Mouse (Mus musculus) cerebellum, adult 2 months (tissue): ENCODE results near the gene 1700029I15Rik. TPM values are rescaled to one million over a fixed set of nuclear protein-coding genes. Genes with fewer than 3 reads are reported as not detected.
"Not testable (repeated sequence)": the region's sequence is repeated elsewhere in the genome, so short reads cannot be mapped to it uniquely, and the experiment has no call there.

Experiments used
- DNase-seq, 2 experiments: peaks; one replicate each; pipeline ENCODE4 v3.0.0; 2021
- H3K27ac ChIP-seq: fragments of 200-500 bp; 2 replicates; pipeline ENCODE4 v1.5.1; 2012; ENCODE audit warnings: low read length, control low read depth, inconsistent platforms; ENCODE audit not compliant: insufficient read depth
- H3K27me3 ChIP-seq: fragments of 200-500 bp; 2 replicates; pipeline ENCODE4 v1.6.1; 2012; ENCODE audit warnings: inconsistent platforms, mild to moderate bottlenecking, low read length, moderate library complexity; ENCODE audit not compliant: control insufficient read depth, insufficient read depth
- H3K4me1 ChIP-seq: fragments of 200-500 bp; 2 replicates; pipeline ENCODE4 v1.6.1; 2011; ENCODE audit warnings: low read length; ENCODE audit not compliant: control insufficient read depth, insufficient read depth
- H3K4me3 ChIP-seq: fragments of 200-500 bp; replicated peaks from 2 replicates; pipeline ENCODE3; 2011; ENCODE audit warnings: mild to moderate bottlenecking, low read depth, low read length, control low read depth; ENCODE audit not compliant: insufficient read depth
- CTCF ChIP-seq: fragments of 200-500 bp; IDR thresholded peaks from 2 replicates; pipeline ENCODE4 v1.5.1; 2011; ENCODE audit warnings: low read depth, mild to moderate bottlenecking, control low read depth, low read length, moderate library complexity, borderline replicate concordance; ENCODE audit not compliant: insufficient read depth
- POLR2A ChIP-seq: fragments of 200-500 bp; IDR thresholded peaks from 2 replicates; pipeline ENCODE4 v1.6.1; 2011; ENCODE audit warnings: low read length, control low read depth, borderline replicate concordance; ENCODE audit not compliant: insufficient read depth
- WGBS: fragments of 180-500 bp; shearing (Covaris S2); methylation state at CpG from one replicate; pipeline ENCODE4 v1.1.7; 2018; 5-methylcytosine and 5-hydroxymethylcytosine counted together
- polyA plus RNA-seq: library from polyadenylated mRNA; depleted of rRNA; stranded (reverse); fragments of >200 nt; gene quantifications from 2 replicates; pipeline ENCODE4 v1.2.3, GENCODE M21; 2012

Gene 1700029I15Rik
- polyA plus RNA-seq, 1 experiment = 6.9 TPM

DNA sequence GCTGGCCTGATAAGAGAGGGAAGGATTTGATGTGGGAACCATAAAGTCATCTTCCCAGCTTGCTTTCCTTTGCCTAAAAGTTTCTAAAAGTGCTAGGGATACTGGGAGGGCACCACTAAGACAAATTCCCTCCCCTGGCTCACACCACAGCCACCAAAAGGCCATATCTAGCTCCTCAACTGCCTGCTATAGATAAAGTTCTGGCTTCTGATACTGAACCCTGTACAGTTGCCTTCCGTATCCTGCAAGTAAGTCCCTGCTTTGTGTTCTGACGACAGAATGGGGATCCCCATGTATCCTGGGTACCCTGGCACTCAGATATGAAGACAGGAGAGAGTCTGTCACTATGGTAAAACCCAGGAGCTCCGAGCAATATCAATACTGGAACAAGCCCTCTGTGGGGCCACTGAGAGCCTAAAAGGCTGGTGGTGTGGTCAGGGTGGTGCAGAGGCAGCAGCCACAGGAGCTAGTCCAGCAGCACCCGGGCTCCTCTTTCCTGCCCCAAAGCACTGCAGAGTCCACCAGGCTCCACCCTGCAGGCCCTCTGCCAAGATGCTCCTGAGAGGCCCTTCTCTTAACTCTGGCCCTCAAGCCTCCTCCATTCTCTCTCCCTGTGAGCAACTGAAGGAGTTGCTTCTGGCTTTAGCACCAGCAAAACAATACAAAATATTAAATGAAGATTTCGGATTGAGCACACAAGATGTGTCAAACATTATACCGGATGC is 8.0 kb downstream of the 1700029I15Rik start:
- peak overlapping the region; percentile 18; the same call in 1 of the 2 replicates for H3K27ac ChIP-seq
- WGBS = 41% methylated on average over 6 of the region's 6 CpGs
- no peak overlapping the region for H3K4me3 ChIP-seq
- peaks cover 71% of the 10 kb centered on the region for H3K4me1 ChIP-seq
- DNase-seq = peak in 1 of 2 experiments; percentile 65
- H3K27me3 ChIP-seq = no peaks in the 10 kb centered on the region
- TF ChIP-seq CTCF (no peak), POLR2A (no peak)

DNA sequence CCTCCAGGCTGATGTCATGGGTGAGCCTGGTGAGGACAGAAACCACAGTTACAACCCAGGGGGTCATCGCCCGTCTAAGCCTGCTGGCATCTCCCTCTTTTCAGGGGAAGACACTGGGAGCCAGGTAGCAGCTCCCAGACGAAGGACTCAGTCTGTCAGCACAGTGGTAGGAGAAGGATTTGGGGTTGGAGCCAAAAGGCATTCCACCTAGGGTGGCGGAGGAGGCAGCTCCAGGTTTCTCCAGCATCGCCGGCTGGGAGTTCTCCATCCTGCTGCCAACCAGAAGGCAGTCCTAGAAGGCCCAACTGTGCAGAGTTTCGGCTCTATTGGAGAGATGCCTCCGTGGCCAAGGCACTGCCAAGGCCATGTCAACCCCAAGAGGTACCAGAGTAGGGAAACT is 8.8 kb downstream of the 1700029I15Rik start:
- Histone ChIP-seq H3K27ac (peak overlapping the region; percentile 88), H3K4me1 (peaks cover 69% of the 10 kb centered on the region), H3K27me3 (no peaks in the 10 kb centered on the region), H3K4me3 (peak overlapping the region; percentile 9)
- 5% methylated on average over 8 of the region's 8 CpGs for WGBS
- no peak for TF ChIP-seq POLR2A
- TF ChIP-seq CTCF = no peak
- peak in 1 of 2 experiments; percentile 77 for DNase-seq

DNA sequence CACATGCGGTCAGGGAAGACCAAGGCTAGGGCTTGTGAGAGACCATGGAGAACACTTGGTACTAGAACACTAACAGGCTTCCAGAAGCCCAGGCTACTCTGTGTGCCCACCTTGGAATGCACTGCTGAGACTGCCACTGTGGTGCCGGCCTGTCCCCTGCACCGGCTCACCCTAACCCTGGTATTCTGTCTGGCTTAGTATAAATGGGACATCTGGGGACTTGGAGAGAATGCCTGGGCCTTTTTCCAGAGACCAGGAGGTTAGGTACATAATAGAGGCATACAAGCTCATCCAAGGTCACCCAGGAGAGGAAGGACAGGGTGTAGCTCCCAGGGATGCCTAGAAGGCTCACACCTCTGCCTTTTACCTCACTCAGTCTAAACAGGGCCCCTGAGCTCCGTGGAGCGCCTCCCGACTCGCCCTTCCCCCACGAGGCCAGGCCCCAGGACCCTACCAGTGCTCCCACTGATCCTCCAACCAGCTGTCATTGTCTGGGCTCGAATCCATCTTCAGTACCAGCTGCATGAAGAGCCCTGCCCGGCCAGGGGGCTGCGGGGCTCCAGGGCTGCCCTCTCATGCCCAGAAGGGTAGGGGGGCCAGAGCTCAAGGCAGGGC is 9.5 kb downstream of the 1700029I15Rik start:
- Histone ChIP-seq H3K4me3 (peak overlapping the region; percentile 57), H3K27me3 (no peaks in the 10 kb centered on the region), H3K27ac (peak overlapping the region; percentile 88), H3K4me1 (peaks cover 73% of the 10 kb centered on the region)
- 7% methylated on average over 11 of the region's 11 CpGs for WGBS
- TF ChIP-seq POLR2A (no peak), CTCF (no peak)
- peak in 1 of 2 experiments; percentile 50 for DNase-seq

DNA sequence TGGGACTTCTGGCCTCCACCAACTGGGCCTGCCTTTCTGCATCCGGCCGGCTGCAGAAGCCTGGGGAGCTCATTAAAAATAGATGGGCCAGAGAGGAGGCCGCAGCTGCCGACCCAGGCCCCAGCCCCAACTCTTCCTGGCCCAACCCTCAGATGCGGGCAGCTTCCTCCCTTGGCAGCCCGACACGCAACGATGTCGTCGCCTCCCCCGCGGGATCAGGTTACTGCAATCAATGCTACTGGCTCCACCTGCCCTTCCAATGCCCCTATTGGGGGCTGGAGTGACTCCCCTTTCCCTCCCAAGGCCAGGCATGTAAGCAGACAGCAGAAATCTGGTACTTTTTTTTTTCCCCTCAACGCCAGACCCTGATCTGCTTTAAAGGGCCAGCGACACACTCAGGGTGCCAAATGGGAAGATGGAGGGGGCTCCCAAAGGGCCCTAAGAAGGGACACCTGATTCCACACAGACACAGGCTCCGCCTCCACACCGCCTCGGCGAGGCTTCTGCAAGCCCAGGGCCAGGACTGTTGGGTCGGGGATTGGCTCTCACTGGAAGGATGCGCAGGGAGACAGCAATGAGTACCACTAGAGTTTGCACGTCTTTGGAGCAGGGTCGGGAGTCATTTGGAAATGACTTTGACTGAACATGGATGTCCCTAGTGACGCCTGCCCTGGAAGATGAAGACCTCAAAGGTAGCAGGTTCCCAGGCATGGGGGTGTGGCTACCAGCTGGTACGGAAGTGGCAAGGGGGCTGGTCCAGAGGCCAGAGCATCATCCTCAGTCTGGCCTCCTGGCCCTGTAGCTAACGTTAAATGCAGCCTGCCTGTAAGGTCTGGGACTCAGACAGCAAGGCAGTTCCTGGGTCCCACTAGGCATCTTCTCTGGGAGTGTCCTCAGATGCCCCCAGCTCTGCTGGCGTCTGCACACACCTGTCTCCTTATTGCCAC is 10.3 kb downstream of the 1700029I15Rik start:
- Histone ChIP-seq H3K27ac (peak overlapping the region; percentile 88), H3K27me3 (no peaks in the 10 kb centered on the region), H3K4me3 (peak overlapping the region; percentile 57), H3K4me1 (peaks cover 78% of the 10 kb centered on the region)
- no peak for TF ChIP-seq POLR2A
- TF ChIP-seq CTCF = no peak
- 4% methylated on average over 26 of the region's 26 CpGs for WGBS
- peak in 1 of 2 experiments; percentile 53 for DNase-seq

DNA sequence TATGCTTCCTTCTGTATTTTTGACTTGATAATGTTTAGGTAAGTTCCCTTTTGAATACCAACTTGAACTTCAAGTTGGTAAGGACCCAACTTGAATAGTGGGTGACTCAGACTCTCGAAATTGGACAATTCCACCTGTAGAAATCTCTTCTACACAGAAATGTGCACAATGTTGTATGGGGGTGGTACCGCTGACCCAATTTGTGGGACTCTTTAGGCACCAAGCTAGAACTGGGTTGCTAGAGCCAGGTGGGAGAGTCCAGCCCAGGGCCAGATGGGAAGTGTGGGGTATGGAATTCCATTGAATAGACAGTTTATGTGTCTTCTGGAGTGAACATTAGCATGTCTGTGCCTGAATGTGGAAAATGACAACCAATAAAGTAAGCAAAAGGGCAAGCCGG is 13.2 kb downstream of the 1700029I15Rik start:
- no peak for DNase-seq
- 62% methylated on average over 3 of the region's 3 CpGs for WGBS
- TF ChIP-seq POLR2A (no peak), CTCF (no peak)
- Histone ChIP-seq H3K27me3 (no peaks in the 10 kb centered on the region), H3K4me1 (peaks cover 69% of the 10 kb centered on the region), H3K4me3 (no peak overlapping the region), H3K27ac (no peak overlapping the region)

DNA sequence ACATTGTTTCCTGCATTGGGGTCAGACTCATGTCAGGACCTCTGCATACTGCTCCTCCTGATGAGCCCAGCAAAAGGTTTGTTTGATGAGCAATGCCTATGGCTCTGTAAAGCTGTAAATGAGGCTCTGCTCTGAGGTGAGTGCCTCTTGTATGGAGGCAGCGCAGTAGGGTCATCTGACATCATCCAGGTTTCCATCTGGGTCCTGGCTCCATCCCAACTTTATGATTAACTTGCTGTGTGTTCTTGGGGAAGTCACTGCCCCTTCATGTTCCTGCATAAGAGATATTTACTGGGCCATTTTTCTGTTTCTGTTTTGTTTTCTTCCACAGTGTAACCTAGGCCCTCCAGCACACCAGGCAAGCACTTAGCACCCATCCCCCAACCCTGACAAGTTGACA is 15.1 kb downstream of the 1700029I15Rik start:
- peak overlapping the region; percentile 6 for H3K4me3 ChIP-seq
- 5% methylated on average over 1 of the region's 1 CpGs for WGBS
- peaks cover 60% of the 10 kb centered on the region for H3K4me1 ChIP-seq
- H3K27me3 ChIP-seq = no peaks in the 10 kb centered on the region
- peak in 1 of 2 experiments; percentile 72 for DNase-seq
- peak overlapping the region; percentile 59 for H3K27ac ChIP-seq
- TF ChIP-seq POLR2A (peak; percentile 30; the same call in 1 of the 2 replicates), CTCF (no peak)

DNA sequence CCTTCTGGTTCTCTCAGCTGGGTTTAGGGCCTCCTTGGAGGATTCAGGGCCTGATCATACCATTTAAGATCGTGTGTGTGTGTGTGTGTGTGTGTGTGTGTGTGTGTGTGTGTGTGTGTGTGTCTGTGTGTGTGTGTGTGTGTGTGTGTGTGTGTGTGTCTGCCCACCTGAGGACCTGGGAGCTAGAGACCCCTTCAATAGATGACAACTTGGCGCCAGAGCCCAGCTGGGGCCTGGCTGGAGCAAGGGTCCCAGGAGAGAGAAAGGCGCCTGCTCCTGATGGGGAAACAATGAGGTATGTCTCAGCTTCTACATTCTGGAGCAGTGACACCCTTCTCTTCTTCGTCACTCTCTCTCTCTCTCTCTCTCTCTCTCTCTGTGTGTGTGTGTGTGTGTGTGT is 17.5 kb downstream of the 1700029I15Rik start:
- Histone ChIP-seq H3K4me1 (peaks cover 56% of the 10 kb centered on the region), H3K27ac (peak overlapping the region; percentile 98), H3K4me3 (peak overlapping the region; percentile 83)
- H3K27me3 ChIP-seq, DNase-seq: not testable (repeated sequence)
- 4% methylated on average over 4 of the region's 4 CpGs for WGBS

DNA sequence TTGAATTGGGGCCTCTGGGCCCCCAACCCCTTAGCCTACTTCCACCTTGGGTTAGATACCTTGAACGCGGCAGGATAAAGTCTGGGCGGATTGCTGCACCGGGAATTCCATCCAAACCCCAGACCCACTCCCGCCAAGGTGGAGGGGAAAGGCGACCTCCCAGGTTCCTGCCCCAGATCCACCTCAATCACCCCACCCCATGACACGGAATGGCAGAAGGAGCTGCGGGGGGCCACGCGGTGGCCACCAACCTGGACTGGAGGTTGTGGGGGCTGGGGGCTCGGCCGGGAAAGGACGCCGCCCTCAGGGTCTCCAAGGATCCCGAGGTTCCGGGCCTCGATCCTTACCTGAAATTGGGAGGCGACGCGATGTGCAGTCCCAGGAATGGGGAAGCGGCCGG is 18.3 kb downstream of the 1700029I15Rik start:
- Histone ChIP-seq H3K27ac (peak overlapping the region; percentile 98), H3K27me3 (no peaks in the 10 kb centered on the region), H3K4me3 (peak overlapping the region; percentile 83), H3K4me1 (peaks cover 58% of the 10 kb centered on the region)
- peak in 1 of 2 experiments; percentile 69 for DNase-seq
- under 1% methylated on average over 22 of the region's 22 CpGs for WGBS
- no peak for TF ChIP-seq CTCF
- TF ChIP-seq POLR2A = no peak
